Mouse (Mus musculus) adrenal gland, postnatal 14 days (tissue): Measurements from ENCODE around the gene Stat4. TPM values are rescaled to one million over a fixed set of nuclear protein-coding genes. Genes with fewer than 3 reads are reported as not detected.

Source experiments
- DNase-seq: peaks from one replicate; pipeline ENCODE4 v3.0.0; 2021; ENCODE audit warnings: mixed read lengths
- long read RNA-seq, 2 experiments: library from polyadenylated mRNA; stranded (forward); transcript quantifications; one replicate each; pipeline ENCODE4 v2.0.0; 2021
- total RNA-seq: library from RNA; stranded (reverse); gene quantifications from 2 replicates; pipeline ENCODE4 v1.2.3, GENCODE M21; 2021

The Stat4 gene
- total RNA-seq = 0.85 and 4.9 TPM in 2 replicates
- long read RNA-seq, experiment 1 = 0 reads
- long read RNA-seq, experiment 2, partial matches to known transcripts = 0 of 1 reads
- long read RNA-seq, experiment 2, other reads (novel, unspliced or antisense) = 1 of 1 reads

GRCm38 (mm10) chr1:51986848-51987247, at the start of gene Stat4:
TSS of gene Stat4 (plus strand) at chr1:51987148.
- no peak for DNase-seq

GRCm38 (mm10) chr1:51938357-51938756, 48.6 kb upstream of the Stat4 start:
- DNase-seq = no peak

- peak; percentile 67 for DNase-seq
These were observed 42.2 kb upstream of the Stat4 start for GRCm38 (mm10) chr1:51944755-51945154.

GRCm38 (mm10) chr1:51947116-51947515, 39.8 kb upstream of the Stat4 start:
- no peak for DNase-seq

DNA sequence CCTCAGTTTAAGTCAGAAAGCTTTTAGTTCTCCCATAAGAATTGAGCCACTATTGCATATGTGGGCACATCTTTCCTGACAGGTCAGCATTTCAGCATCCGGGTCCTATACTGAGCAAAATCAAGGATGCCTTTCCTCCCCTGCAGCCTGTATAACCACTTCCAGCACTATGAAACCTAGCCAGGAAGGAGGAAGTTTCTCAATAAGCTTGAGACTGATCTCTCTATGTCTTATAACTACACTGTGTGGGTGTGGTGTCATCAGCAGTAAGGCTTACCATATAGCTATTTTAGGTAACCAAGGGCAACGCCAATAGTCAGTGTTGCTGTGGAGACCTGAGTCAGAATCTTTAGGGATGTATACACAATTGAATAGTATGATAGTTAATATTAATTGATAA, 22.3 kb upstream of the Stat4 start:
- no peak for DNase-seq

- no peak for DNase-seq
These were observed 18.0 kb upstream of the Stat4 start for GRCm38 (mm10) chr1:51968994-51969393.

DNA sequence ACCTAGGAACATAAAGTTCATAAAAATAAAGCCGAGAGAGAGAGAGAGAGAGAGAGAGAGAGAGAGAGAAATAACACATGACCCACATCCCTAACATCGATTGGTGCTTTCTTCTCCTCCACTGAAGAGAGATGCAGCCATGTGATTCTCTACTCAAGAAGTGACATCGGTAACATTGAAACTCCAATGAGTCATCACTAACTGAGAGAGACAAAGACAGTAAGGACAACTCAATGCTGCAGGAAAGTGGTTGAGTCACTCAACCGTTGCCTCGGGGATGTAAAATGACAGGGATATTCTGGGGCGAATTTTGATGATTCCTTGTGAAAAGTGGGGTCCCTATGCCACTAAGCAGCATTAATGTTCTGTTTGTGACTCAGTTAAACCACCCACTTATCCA, 16.8 kb upstream of the Stat4 start:
- DNase-seq = no peak

DNA sequence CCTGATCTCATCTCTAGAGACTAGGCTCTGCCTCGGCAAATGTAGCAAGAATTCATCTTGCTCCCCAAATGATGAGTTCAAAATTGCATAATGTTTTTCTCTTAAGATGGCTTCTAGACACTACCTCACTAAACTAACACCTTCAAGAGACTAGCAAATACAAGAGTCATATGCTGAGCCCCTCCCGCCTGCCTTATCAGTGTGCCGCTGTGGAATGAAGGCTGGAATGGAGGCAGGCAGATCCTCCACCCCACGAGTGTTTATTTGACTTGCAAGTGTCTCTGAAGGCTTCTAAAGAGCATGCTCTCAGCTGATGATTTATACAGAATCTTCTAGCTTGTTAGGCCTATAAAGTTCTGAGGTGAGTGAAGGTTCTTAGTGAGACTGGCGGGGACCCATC, 11.4 kb upstream of the Stat4 start:
- DNase-seq = no peak

GRCm38 (mm10) chr1:51979048-51979447, 7.9 kb upstream of the Stat4 start:
- DNase-seq = no peak

GRCm38 (mm10) chr1:51991983-51992609, 5.1 kb downstream of the Stat4 start:
- DNase-seq = no peak

DNA sequence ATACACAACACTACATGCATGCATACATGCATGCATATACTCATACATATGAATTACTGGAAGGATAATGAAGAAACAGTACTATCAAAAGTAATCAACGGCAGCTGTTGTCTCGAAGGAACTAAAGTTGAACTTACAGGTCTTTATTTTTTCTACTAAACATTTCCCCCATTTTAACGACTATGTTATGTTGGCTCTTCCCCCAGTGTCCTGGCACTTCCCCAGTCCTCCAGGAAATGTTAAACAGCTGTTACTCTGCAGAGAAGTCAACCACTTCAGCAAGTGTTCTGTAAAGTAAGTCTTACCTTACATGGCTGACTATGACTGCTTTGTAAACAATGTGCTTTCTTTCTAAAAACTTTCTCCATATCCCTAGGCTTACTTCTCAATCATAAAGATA, 9.1 kb downstream of the Stat4 start:
- DNase-seq = no peak

DNA sequence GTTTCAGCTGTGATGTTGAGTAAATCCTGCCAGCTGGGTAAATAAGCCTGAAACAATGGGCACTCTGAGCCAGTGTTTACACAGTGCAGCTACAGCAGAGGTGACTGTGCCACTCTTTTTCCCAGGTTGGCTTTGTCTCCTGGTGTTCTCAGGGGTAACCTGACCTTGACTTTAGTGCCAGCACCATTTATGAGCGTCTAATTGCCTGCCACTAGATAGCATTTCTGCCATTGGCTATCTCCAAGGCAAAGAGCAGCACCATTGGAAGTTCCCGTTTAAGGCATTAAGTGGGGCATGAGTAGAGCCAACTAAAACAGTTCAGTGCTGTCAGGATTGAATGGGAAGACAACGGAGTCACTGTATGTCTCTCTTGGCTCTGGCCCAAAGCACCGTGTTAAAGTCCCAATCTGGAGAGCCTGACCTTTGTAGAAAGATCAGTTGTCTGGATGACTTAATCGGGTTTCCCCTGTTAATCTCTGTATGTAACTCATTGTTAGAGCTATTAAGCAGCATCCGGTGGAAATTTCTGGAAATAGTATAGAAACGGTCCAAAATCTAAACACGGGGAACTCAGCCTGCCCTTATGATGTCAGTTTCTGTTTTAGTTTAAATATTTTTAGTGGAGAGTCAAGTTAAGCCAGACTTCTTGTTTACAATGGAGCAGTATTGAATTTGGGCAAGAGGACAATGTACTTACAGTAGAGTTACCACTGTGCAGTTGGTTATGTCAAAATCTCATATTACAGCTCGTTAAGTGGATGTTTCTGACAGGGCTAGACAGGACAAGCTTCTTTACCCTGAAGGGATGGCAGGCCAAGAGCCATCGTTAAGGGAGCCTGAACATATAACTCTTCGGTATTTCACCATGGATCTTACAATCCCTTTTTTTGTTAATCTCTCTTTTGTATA, 10.1 kb downstream of the Stat4 start:
- no peak for DNase-seq

GRCm38 (mm10) chr1:51998542-51998941, 11.6 kb downstream of the Stat4 start:
- peak; percentile 73 for DNase-seq

- DNase-seq = peak; percentile 82
These were observed 17.1 kb downstream of the Stat4 start for GRCm38 (mm10) chr1:52004096-52004495.

- peak; percentile 40 for DNase-seq
These were observed 21.5 kb downstream of the Stat4 start for GRCm38 (mm10) chr1:52008443-52008842.

GRCm38 (mm10) chr1:52008947-52009346, 22.0 kb downstream of the Stat4 start:
- no peak for DNase-seq

DNA sequence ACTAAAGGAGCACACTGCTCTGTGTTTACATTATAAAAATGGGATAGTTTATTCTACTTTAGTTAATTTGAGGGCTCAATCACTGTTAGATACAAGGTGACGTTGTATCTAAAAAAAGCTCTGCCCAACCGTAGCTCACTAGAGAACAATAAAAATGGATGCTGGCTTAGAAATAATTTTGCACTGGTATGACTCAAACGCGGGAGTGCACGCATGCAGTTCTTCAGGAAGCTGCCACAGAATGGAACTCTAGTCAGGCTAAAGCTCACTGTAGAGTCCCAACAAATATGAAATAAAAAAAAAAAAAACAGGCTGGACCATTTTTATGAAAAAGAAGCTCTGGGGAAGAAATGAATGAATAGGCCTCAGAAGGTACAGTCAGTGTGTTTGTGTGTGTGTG, 23.8 kb downstream of the Stat4 start:
- DNase-seq = no peak

GRCm38 (mm10) chr1:52011227-52011626, 24.3 kb downstream of the Stat4 start:
- DNase-seq = no peak

DNA sequence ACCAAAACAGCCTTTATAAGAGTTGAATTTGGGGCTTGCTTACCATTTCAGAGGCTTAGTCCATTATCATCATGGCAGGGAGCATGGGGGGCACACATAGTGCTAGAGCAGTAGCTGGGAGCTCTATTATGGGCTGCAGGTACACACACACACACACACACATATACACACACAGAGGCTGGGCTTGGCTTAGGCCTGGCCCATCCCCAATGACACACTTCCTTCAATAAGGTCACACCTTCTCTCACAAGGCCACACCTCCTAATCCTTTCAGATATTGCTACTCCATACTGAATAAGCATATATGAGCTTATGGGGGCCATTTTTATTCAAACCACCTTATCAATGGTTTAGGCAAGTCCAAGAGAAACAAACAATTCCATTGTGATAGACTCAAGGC, 25.3 kb downstream of the Stat4 start:
- DNase-seq = no peak

DNA sequence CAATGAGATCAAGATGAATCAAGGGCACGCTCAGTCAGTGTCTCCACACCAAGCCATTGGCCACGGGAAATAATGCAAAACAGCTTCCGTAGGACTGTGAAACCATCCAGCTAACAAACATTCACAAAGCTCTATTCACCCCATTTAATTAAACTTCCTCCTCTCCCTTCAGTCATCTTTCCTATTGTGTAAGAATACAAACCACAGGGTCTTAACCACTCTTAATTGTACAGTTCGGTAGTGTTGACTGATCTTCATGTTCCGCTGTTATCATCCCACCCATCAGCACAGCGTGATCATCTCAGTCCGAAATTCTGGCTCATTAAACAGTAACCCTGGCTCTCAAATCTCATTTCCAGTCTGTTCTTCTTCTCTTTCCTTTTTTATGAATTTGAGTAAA, 25.8 kb downstream of the Stat4 start:
- no peak for DNase-seq

GRCm38 (mm10) chr1:52019621-52020020, 32.7 kb downstream of the Stat4 start:
- DNase-seq = no peak

GRCm38 (mm10) chr1:52021936-52022725, 35.2 kb downstream of the Stat4 start:
- DNase-seq = no peak

DNA sequence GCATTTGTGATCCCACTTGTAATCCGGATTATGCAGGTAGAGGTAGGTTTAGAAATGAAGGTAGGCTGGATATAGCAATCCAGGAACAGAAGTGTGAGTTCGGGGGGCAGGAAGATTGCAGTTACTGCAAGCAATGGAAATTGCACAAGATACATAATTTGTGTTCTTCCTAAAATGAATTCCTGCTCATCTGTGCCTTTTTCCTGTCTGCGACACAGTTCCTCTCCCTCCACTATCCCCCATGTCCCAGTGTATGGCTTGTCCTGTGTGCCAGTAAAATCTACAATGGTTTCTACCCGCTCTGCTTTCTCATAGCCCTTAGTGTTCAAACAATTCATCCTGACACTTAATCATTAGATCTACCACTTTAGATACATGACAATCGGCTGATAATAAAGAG, 41.7 kb downstream of the Stat4 start:
- DNase-seq = no peak
